Mouse (Mus musculus): ENCODE data around the gene Dnmt3l.
"Not testable (repeated sequence)": the region's sequence is repeated elsewhere in the genome, so short reads cannot be mapped to it uniquely, and the experiment has no call there.

Gene Dnmt3l

DNA sequence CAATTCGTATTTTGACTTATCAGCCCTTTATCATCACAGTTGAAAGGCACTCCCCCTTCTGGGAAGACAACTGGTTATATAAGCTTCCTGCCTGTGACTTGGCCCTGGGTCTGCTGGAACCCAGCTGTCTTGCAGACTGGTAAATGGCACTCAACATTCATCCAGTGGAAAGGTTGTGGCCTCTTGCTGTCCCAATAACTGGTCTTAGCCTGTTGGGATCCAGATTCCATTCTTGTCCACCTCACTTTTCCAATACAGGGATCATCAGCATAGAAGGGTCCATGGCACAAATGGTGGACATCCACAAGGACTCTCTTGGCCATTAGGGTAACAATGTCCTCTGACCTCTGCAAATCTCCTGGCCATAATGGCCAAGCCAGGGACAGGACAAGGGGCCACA, 42.3 kb downstream of the Dnmt3l start:
- DNase-seq (ENCODE audit: extremely low spot score), result no peak

DNA sequence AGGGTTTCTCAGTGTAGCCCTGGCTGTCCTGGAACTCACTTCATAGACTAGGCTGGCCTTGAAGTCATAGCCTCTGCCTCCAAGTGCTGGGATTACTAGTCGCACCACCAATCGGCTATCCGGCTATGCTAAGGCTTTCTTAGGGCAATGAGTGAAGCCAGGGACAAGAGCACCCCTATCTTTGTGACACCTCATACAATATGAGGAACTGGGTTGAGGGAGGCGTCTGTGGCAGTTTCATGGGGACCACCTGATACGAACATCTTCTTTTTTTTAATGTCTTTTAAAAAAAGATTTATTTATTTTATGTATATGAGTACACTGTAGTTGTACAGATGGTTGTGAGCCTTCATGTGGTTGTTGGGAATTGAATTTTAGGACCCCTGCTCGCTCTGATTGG, 44.0 kb downstream of the Dnmt3l start:
- no peak for DNase-seq (ENCODE audit: extremely low spot score)

DNA sequence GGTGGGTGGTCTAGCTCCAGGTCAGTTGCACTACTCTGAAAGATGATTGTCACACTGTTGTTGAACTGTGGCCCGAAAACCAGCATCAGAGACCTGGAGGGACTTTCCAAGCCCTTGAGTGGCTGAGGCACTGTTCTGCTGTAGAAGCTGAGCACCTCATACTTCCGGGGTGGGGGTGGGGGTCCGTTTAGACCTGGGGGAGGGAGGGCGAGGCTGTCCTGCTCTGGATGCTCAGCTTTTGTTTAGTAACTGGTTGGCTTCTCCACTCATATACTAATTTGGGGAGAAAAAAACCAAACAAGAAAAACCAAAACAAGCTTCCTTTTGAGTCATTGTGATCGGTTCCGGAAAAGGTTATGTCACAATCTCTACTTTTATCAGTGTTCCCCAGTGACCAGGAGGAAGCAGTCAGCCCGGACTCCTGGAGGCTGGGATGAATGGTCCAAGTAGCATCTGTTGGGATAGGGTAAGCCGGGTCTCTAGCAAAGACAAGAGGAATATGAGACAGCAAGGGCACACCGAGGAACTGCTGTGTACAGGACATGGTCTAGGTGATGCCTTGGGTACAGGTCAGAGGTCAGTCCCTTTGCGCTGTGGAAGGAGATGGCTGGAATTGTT, 44.8 kb downstream of the Dnmt3l start:
- DNase-seq (ENCODE audit: extremely low spot score), result no peak

DNA sequence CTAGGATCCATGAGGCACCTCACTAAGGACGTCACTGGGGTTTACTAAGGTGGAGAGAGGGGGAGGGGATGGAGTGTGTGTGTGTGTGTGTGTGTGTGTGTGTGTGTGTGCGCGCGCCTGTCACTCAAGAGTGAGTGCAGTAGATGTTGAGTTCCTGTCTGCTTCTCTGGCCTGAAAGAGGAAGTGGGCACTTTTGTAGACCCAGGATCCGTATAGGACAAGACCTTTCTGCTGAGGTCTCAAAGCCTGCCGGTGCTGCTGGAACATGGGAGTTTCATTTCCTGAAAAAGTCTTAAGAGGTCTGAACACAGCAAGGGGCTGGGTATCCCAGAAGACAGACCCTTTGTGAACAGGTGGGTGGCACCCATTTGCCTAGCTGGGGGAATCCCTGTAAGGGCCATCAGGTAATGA, 45.4 kb downstream of the Dnmt3l start:
- no peak for DNase-seq (ENCODE audit: extremely low spot score)

DNA sequence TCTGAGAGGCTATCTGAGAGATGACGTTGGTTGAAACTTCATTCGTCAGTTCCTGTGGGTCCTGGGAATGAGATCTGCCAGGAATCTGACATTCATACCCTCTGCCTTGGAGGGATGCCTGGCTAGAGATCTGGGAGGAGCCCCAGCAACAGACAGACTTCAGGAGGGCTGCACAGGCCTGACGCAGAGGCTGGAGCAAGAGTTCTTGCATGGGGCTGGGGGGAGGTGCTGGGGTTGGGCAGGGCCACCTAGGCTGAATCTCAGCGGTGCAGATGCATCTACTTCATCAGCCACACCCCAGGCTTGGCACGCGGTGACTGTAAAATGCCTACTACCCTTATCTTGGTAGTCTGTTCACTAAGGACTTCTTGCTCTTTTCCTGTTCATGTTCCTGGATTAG, 48.5 kb downstream of the Dnmt3l start:
- DNase-seq (ENCODE audit: extremely low spot score), result no peak

DNA sequence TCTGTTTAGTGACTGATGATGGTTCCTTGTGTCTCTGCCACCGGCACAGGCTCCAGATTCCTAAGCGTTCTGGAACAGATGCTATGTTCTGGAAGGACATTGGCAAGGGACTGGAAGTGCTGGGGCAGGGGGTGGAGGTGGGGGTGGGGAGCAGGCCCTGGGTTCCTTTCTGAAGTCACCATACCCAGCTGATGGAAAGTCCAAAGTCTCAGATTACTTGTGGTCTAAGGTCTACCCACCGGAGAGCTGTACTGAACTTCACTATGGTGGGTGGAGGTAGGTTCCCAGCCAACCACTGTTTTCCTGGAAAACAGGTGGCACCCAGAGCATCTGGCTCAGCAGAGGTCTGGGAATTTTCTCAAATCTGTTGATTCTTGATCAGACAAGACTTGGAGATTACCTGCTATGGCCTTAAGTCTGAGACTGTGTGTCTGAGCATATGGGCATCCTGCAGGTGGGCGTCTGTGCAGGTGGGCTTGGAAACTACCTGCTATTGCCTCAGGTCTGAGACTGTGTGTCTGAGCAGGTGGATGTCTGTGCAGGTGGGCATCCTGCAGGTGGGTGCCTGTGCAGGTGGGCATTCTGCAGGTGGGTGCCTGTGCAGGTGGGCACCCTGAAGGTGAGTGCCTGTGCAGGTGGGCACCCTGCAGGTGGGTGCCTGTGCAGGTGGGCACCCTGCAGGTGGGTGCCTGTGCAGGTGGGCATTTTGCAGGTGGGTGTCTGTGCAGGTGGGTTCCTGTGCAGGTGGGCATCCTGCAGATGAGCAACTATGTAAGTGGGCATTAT, 49.2 kb downstream of the Dnmt3l start:
- DNase-seq (ENCODE audit: extremely low spot score), result no peak

DNA sequence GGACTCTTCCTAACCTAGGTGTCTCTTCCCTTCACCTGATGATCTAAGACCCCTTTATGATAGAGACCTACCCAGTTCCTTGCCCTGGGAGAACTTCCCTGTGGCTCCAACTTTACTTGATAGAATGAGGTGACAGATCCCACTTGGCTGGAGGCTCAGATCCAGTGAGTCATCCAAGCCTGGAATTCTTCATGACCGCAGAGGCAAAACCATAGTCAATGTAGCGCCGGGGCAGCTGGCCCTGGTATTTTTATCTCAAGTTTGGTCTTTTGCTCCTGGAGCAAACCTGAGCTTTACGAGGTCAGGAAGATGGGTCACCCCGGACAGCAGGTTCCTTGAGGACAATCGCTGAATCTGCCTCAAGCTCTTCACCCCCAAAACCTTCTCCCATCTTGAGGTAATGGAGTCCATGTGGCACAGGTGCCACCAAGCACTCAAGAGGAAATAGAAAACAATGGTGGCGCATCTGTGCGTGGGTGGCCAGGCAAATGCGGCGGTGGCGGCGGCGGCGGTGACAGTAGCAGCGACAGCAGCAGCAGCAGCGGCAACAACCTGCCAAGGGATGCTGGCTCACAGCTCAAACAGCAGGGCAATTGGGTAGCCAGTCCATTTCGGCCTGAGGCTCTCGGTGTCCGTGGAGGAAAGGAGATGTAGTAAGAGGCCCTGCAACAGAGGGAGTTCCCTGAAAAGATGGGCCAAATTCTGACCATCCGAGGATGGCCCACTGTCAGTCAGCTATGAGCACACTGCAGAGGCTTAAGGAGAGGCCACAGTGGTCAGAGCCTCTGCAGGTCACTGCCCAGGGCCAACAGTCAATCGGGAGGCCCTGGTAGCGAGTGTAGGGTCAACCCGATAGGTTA, 50.3 kb downstream of the Dnmt3l start:
- no peak for DNase-seq (ENCODE audit: extremely low spot score)

DNA sequence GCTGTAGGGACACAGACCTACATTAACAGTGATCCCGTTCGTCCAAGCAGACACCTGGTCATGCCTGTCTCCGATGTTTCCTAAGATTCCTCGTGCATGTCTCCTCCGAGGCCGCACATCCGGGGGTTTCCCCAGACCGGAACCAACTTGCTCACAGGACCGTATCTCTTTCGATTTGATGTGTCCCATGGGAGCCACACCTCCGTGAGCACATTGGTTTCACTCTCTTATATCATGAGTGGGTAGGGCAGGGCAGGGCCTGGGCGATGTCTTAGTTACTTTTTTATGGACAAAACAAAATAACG, 50.9 kb downstream of the Dnmt3l start:
- DNase-seq (ENCODE audit: extremely low spot score), result no peak

DNA sequence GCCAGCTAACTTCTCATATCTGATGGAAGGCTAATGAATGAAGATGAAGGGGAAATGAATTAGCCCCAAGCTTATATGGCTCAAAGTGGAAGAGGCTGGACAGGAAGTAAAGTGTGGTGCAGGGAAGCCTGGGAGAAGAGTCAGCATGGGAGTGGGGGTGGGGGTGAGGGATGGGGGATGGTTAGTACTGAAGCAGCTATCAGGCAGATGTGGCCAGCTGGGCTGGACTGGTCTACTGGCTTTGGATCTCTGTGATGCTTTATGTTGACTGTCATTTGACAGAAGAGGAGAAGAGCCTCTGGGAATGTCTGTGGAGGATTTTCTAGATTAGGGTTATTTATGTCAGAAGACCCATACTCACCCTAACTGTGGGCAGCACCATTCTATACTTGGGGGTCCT, 53.5 kb downstream of the Dnmt3l start:
- DNase-seq (ENCODE audit: extremely low spot score), result no peak

DNA sequence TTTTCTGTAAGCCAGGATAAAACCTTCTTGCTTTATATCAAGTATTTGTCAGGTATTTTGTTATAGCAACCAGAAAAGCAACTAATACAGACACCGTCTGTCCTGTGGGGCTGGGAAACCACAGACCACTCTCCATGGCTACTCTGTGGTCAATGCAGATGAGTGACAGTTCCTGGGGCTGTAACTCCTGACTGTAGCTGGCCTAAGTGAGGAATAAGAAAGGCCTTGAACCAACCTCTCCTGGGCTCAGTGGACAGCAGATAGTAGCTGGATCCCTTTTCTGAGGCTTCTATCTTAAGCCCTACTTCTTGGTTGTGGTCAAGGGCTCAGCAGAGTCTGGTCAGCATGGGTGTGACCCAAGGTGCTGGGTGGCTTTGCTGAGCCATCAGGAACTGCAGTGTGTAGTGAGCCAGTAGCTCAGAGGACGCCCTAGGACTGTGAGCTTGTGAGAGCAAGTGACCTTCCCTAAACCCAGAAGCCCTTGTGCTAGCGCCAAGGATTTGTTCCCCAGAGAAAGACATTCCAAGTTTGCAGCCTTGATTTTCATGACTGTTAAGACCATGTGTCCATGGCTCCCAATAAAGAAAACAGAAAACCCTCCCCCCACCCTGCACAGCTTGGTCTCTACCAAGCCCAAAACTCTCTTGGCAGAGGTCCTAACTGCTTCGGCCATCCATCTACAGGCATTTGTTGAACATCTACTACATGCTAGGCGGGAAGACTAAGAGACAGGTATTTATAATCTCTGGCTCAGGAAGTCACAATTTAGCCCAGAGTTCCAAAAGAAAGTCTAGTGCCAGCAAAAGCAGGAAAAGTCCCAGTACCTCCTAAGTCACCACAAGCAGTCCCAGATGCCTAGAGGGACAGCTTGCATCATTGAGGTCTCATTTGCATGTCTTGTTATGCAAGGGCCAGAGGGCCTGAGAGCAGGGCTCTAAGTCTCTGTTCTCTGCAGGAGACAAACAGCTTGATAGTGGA, 54.5 kb downstream of the Dnmt3l start:
- no peak for DNase-seq (ENCODE audit: extremely low spot score)

DNA sequence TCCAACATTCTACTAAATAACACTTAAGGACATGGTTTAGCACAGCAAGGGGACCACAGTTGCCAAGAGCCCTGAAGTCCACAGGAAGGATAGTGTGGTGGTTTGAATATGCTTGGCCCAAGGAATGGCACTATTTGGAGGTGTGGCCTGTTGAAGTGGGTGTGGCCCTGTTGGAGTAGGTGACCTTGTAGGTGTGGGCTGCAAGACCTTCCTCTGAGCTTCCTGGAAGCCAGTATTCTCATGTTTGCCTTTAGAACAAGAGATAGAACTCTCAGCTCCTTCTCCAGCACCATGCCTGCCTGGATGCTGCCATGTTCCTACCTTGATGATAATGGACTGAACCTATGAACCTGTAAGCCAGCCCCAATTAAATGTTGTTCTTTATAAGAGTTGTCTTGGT, 58.1 kb downstream of the Dnmt3l start:
- not testable (repeated sequence) for DNase-seq (ENCODE audit: extremely low spot score)

DNA sequence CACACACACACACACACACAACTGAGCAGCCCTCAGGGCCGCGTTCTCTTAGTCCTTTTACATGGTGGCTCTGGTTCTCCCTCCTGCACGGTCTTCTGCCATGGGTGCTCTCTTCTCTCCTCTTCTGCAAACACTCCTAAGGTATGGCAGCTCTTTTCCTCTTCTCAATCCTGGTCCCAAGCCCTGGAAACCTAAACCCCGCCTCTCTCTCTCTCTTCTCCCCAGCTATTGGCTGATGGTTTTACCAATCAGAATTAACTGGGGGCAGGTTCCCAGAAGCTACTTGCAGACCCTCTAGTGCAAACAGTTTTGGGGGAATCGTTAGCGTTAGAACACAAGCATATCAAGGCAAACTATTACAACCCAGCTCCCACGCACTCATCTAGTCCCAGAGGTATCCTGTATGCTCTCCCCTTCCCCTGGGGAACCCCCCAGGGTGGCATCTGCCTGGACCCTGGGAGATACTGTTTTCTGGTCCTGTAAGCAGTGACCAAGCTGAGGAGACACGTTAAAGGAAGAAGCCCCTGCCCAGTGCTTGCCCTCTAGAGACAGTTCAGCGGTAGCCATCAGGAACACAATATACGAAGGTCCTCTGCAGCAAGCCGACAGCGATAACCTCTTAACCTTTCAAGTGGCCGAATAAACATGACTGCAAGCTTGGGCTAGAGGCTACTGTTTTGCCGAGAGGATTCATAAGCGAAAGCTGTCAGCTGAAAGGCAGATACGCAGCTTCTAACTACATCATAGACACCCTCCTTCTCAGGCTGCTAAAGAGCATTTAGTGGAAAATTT, 59.4 kb downstream of the Dnmt3l start:
- DNase-seq (ENCODE audit: extremely low spot score), result peak; percentile 66

DNA sequence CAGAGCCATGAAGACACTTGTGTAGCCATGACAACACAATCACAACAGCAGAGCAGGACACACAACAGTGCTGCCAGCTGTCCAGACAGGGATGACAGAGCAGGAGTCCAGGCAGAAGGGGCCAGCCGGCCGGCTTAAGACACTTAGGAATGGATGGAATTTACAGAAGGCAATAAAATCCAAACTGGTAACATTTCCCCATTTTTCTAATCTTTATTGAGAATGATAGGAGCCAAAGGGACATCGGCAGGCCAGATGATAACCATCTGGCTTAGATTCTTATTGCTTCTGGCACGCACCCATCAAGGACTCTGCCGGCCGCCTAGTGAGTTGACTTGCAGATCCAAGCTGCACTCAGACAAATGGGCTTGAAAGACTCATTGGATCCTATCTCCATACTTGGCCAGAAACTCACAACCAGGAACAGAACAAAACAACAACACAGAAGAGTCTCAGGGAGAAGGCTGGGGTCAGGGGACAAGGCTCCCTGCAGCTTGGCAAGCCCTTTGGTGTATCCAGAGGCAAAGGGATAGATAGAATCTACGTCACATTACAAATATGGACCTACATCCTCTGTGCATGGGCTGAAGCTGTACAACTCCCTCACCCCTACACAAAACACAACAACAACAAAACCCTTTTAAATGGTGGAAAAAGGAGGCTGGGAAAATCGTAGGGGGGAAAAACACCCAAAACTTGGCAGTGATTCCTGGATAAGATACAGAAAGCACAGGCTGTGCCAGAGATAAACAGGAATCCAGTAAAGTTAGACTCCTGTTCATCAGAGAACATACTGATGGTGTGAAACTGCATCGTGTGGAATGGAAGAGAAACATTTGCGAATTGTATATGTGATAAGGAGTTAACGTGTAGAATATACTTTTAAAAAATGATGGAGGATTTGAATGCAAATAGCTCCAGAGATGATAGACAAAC, 63.1 kb downstream of the Dnmt3l start:
- no peak for DNase-seq (ENCODE audit: extremely low spot score)

DNA sequence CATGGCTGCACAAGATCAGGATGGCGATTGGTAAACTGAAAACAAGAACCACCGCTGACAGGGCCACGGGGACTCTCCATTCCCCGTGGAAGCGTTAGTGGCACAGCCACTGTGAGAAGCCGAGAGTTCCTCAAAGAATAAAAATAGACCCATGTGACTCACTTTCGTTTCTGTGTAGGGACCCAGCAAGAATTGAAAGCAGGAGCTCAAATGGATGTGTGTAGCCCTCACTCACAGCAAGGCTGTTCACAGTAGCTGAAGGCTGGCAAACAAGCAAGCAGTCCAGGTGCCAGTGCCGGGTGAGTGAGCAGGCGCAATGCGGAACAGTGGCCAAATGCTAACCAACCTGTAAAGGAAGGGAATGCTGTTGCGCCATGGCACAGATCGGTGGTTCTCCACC, 63.8 kb downstream of the Dnmt3l start:
- no peak for DNase-seq (ENCODE audit: extremely low spot score)

Measured in embryo, embryonic 9.5 days (tissue).